Mouse (Mus musculus) hindlimb bud, embryonic 11.5 days (tissue): ENCODE measurements around the gene Vmn2r113.
"Not testable (repeated sequence)": the region's sequence is repeated elsewhere in the genome, so short reads cannot be mapped to it uniquely, and the experiment has no call there.

Source experiments
- DNase-seq: peaks from one replicate; pipeline ENCODE4 v3.0.0-alpha.2; 2012; ENCODE audit warnings: low read depth, low spot score; ENCODE audit errors: extremely low spot score

Gene Vmn2r113

GRCm38 (mm10) chr17:22942684-22943083 is at the start of gene Vmn2r113:
Gene Vmn2r113 (plus strand): TSS chr17:22942984.
- DNase-seq: not testable (repeated sequence)
